Mouse (Mus musculus): ENCODE measurements around the gene Epb41l4b.

GRCm38 (mm10) chr4:57015032-57015431 lies 128.2 kb downstream of the Epb41l4b start:
- TF ChIP-seq CTCF (IDR thresholded peaks at IDR 0.05; ENCODE audit: borderline replicate concordance, extremely low read depth, insufficient read depth, insufficient read length) (no peak), POLR2A (IDR thresholded peaks at IDR 0.05; ENCODE audit: borderline replicate concordance, extremely low read depth, insufficient read depth, insufficient read length, poor library complexity, severe bottlenecking) (no peak)

Measured in brain, embryonic 14.5 days (tissue).